Mouse (Mus musculus): Measurements from ENCODE around the gene Clec14a. TPM values are rescaled to one million over a fixed set of nuclear protein-coding genes. Genes with fewer than 3 reads are reported as not detected.

The Clec14a gene
- 0.55 and 1.1 TPM in 2 replicates for polyA plus RNA-seq (2012; rRNA removed; ENCODE audit: low replicate concordance)

DNA sequence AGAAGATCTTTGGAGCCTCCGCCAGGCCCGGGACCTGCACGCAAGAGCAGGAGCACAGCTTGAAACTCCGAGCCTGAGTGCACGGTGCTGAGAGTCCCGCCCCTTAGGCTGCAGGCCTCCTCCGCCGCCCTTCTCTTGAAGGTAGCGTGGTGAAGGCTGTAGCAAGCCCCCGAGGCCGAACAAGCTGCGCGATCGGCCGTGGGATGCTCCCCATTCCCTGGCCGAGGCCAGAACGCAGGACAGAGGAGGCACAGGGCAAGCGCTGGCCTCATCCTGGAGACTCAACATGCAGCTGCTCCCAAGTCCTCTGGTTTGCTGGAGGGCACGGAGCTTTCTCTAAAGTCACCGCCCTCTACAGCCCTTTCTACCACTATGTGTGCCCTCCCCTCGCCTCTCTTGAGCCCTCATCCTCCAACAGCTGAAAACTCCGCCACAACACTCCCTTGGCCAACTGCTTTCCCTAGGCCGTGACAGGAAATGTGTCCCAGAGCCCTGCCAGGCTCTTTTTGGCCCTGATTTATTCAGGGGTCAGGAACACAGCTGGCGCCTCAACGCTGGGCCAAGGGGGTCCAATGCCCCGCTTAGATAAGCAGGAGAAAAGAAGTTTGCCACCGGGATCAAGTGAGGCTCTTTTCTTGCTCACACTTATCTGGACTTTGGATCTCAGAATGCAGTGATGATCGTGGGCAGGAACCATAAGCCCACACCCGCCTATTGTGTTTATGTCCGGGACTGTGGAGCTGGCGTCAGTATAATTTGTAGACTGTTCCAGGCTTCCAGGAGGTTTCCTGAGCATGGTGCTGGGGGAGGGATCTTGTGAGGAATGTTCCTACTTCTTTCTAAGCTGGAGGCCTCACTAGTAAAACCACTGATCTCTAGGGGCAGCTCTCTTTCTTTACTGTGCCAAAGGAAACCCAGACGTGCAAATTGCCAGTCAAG is at the start of gene Clec14a:
TSS of gene Clec14a (minus strand) at position 728 of the 939 bp plus-strand sequence.

Other genes starting within 250 kb of the Clec14a start
- 3.5 TPM in 2 replicates for gene Sstr1, start 57.5 kb downstream of the Clec14a start, polyA plus RNA-seq (2012; rRNA removed; ENCODE audit: low replicate concordance)

All from duodenum, adult 2 months (tissue).